Mouse (Mus musculus) central nervous system, embryonic 14 days (tissue): ENCODE results near the gene Xrcc4. TPM values are rescaled to one million over a fixed set of nuclear protein-coding genes. Genes with fewer than 3 reads are reported as not detected.

Source experiments
- polyA plus RNA-seq: library from polyadenylated mRNA; depleted of rRNA; stranded (reverse); fragments of >200 nt; gene quantifications from 2 replicates; pipeline ENCODE4 v1.2.3, GENCODE M21; 2012; rRNA removed

Xrcc4 gene
- polyA plus RNA-seq = 8.2 and 8.8 TPM in 2 replicates

GRCm38 (mm10) chr13:90088962-90089824, at the start of gene Xrcc4, which contains the start of gene Tmem167:
TSS of gene Xrcc4 (minus strand) at chr13:90089608.
TSS of gene Tmem167 (plus strand) at chr13:90089123.

GRCm38 (mm10) chr13:89741766-89742685, 347.4 kb downstream of the Xrcc4 start, which contains the start of gene Vcan:
TSS of gene Vcan (minus strand) at chr13:89742509.

Other genes starting within 250 kb of the Xrcc4 start
- gene Tmem167, start 485 bp downstream of the Xrcc4 start, polyA plus RNA-seq = 16.5 and 17.6 TPM in 2 replicates